Mouse (Mus musculus): ENCODE measurements at regions not wholly inside any gene's neighbourhood (a gene's known extent, or its start where the extent isn't known, plus 50 kb on each side); places are given as distances from the start of the nearest gene placed in this dataset.

- no peak overlapping the region for H3K9ac ChIP-seq (ENCODE audit: low read depth, low read length)
- ATAC-seq, result no peak
- no peaks in the 10 kb centered on the region for H3K27me3 ChIP-seq (replicated peaks; ENCODE audit: control insufficient read depth, insufficient read depth, low read length)
- H3K9me3 ChIP-seq (ENCODE audit: control insufficient read depth, low read length), result no peaks in the 10 kb centered on the region
- peaks cover 51% of the 10 kb centered on the region for H3K4me1 ChIP-seq (ENCODE audit: control insufficient read depth, insufficient read depth, low read length)
- WGBS, result 53% methylated on average over 5 of the region's 5 CpGs
- H3K4me2 ChIP-seq (ENCODE audit: low read depth, low read length), result no peak overlapping the region
- H3K4me3 ChIP-seq (ENCODE audit: low read length), result no peak overlapping the region
- H3K27ac ChIP-seq (ENCODE audit: low read length), result no peak overlapping the region
- no peaks in the 10 kb centered on the region for H3K36me3 ChIP-seq (ENCODE audit: control insufficient read depth, insufficient read depth, low read length)
These were observed 94.5 kb upstream of the Zfp703 start for GRCm38 (mm10) chr8:26882616-26883015.

- no peaks in the 10 kb centered on the region for H3K9me3 ChIP-seq (ENCODE audit: control insufficient read depth, low read length)
- H3K36me3 ChIP-seq (ENCODE audit: control insufficient read depth, insufficient read depth, low read length), result no peaks in the 10 kb centered on the region
- no peak overlapping the region for H3K27ac ChIP-seq (ENCODE audit: low read length)
- WGBS, result 82% methylated on average over 5 of the region's 5 CpGs
- H3K4me3 ChIP-seq (ENCODE audit: low read length), result no peak overlapping the region
- ATAC-seq, result no peak
- no peak overlapping the region for H3K4me2 ChIP-seq (ENCODE audit: low read depth, low read length)
- no peak overlapping the region for H3K9ac ChIP-seq (ENCODE audit: low read depth, low read length)
- H3K27me3 ChIP-seq (replicated peaks; ENCODE audit: control insufficient read depth, insufficient read depth, low read length), result no peaks in the 10 kb centered on the region
- peaks cover 58% of the 10 kb centered on the region for H3K4me1 ChIP-seq (ENCODE audit: control insufficient read depth, insufficient read depth, low read length)
These were observed 93.8 kb upstream of the Zfp703 start for GRCm38 (mm10) chr8:26883285-26883684.

GRCm38 (mm10) chr8:26883770-26884169 is 93.4 kb upstream of the Zfp703 start:
- no peaks in the 10 kb centered on the region for H3K27me3 ChIP-seq (replicated peaks; ENCODE audit: control insufficient read depth, insufficient read depth, low read length)
- H3K9me3 ChIP-seq (ENCODE audit: control insufficient read depth, low read length), result no peaks in the 10 kb centered on the region
- H3K4me3 ChIP-seq (ENCODE audit: low read length), result no peak overlapping the region
- ATAC-seq, result no peak
- no peak overlapping the region for H3K9ac ChIP-seq (ENCODE audit: low read depth, low read length)
- 59% methylated on average over 6 of the region's 6 CpGs for WGBS
- H3K4me2 ChIP-seq (ENCODE audit: low read depth, low read length), result no peak overlapping the region
- peaks cover 56% of the 10 kb centered on the region for H3K4me1 ChIP-seq (ENCODE audit: control insufficient read depth, insufficient read depth, low read length)
- no peaks in the 10 kb centered on the region for H3K36me3 ChIP-seq (ENCODE audit: control insufficient read depth, insufficient read depth, low read length)
- H3K27ac ChIP-seq (ENCODE audit: low read length), result no peak overlapping the region

GRCm38 (mm10) chr8:26884350-26884749 is 92.8 kb upstream of the Zfp703 start:
- no peaks in the 10 kb centered on the region for H3K9me3 ChIP-seq (ENCODE audit: control insufficient read depth, low read length)
- ATAC-seq, result no peak
- 37% methylated on average over 13 of the region's 13 CpGs for WGBS
- no peak overlapping the region for H3K4me3 ChIP-seq (ENCODE audit: low read length)
- H3K36me3 ChIP-seq (ENCODE audit: control insufficient read depth, insufficient read depth, low read length), result no peaks in the 10 kb centered on the region
- H3K9ac ChIP-seq (ENCODE audit: low read depth, low read length), result no peak overlapping the region
- no peak overlapping the region for H3K4me2 ChIP-seq (ENCODE audit: low read depth, low read length)
- H3K27me3 ChIP-seq (replicated peaks; ENCODE audit: control insufficient read depth, insufficient read depth, low read length), result no peaks in the 10 kb centered on the region
- peaks cover 51% of the 10 kb centered on the region for H3K4me1 ChIP-seq (ENCODE audit: control insufficient read depth, insufficient read depth, low read length)
- H3K27ac ChIP-seq (ENCODE audit: low read length), result no peak overlapping the region

- Histone ChIP-seq H3K4me3 (ENCODE audit: low read length) (no peak overlapping the region), H3K4me2 (ENCODE audit: low read depth, low read length) (no peak overlapping the region), H3K27me3 (replicated peaks; ENCODE audit: control insufficient read depth, insufficient read depth, low read length) (no peaks in the 10 kb centered on the region), H3K9ac (ENCODE audit: low read depth, low read length) (no peak overlapping the region), H3K36me3 (ENCODE audit: control insufficient read depth, insufficient read depth, low read length) (no peaks in the 10 kb centered on the region), H3K9me3 (ENCODE audit: control insufficient read depth, low read length) (no peaks in the 10 kb centered on the region), H3K4me1 (ENCODE audit: control insufficient read depth, insufficient read depth, low read length) (peaks cover 46% of the 10 kb centered on the region), H3K27ac (ENCODE audit: low read length) (no peak overlapping the region)
- 79% methylated on average over 5 of the region's 5 CpGs for WGBS
- no peak for ATAC-seq
These were observed 91.8 kb upstream of the Zfp703 start for GRCm38 (mm10) chr8:26885365-26885764.

- Histone ChIP-seq H3K4me2 (ENCODE audit: low read depth, low read length) (no peak overlapping the region), H3K4me3 (ENCODE audit: low read length) (no peak overlapping the region), H3K27ac (ENCODE audit: low read length) (no peak overlapping the region), H3K9ac (ENCODE audit: low read depth, low read length) (no peak overlapping the region), H3K4me1 (ENCODE audit: control insufficient read depth, insufficient read depth, low read length) (peaks cover 36% of the 10 kb centered on the region), H3K9me3 (ENCODE audit: control insufficient read depth, low read length) (no peaks in the 10 kb centered on the region), H3K27me3 (replicated peaks; ENCODE audit: control insufficient read depth, insufficient read depth, low read length) (no peaks in the 10 kb centered on the region), H3K36me3 (ENCODE audit: control insufficient read depth, insufficient read depth, low read length) (no peaks in the 10 kb centered on the region)
- ATAC-seq, result peak; percentile 32; the same call in 1 of the 2 replicates
- 71% methylated on average over 13 of the region's 13 CpGs for WGBS
These were observed 90.2 kb upstream of the Zfp703 start for GRCm38 (mm10) chr8:26886783-26887486.

GRCm38 (mm10) chr8:26887551-26887950 is 89.6 kb upstream of the Zfp703 start:
- peaks cover 33% of the 10 kb centered on the region for H3K4me1 ChIP-seq (ENCODE audit: control insufficient read depth, insufficient read depth, low read length)
- no peaks in the 10 kb centered on the region for H3K9me3 ChIP-seq (ENCODE audit: control insufficient read depth, low read length)
- H3K27me3 ChIP-seq (replicated peaks; ENCODE audit: control insufficient read depth, insufficient read depth, low read length), result no peaks in the 10 kb centered on the region
- ATAC-seq, result no peak
- H3K4me2 ChIP-seq (ENCODE audit: low read depth, low read length), result no peak overlapping the region
- no peak overlapping the region for H3K4me3 ChIP-seq (ENCODE audit: low read length)
- 79% methylated on average over 5 of the region's 5 CpGs for WGBS
- H3K27ac ChIP-seq (ENCODE audit: low read length), result no peak overlapping the region
- H3K9ac ChIP-seq (ENCODE audit: low read depth, low read length), result no peak overlapping the region
- H3K36me3 ChIP-seq (ENCODE audit: control insufficient read depth, insufficient read depth, low read length), result no peaks in the 10 kb centered on the region

- Histone ChIP-seq H3K27ac (ENCODE audit: low read length) (no peak overlapping the region), H3K4me1 (ENCODE audit: control insufficient read depth, insufficient read depth, low read length) (peaks cover 28% of the 10 kb centered on the region), H3K9me3 (ENCODE audit: control insufficient read depth, low read length) (no peaks in the 10 kb centered on the region), H3K36me3 (ENCODE audit: control insufficient read depth, insufficient read depth, low read length) (no peaks in the 10 kb centered on the region), H3K4me2 (ENCODE audit: low read depth, low read length) (no peak overlapping the region), H3K4me3 (ENCODE audit: low read length) (no peak overlapping the region), H3K9ac (ENCODE audit: low read depth, low read length) (no peak overlapping the region), H3K27me3 (replicated peaks; ENCODE audit: control insufficient read depth, insufficient read depth, low read length) (no peaks in the 10 kb centered on the region)
- WGBS, result 59% methylated on average over 3 of the region's 3 CpGs
- ATAC-seq, result no peak
These were observed 89.1 kb upstream of the Zfp703 start for GRCm38 (mm10) chr8:26888050-26888449.

- H3K4me3 ChIP-seq (ENCODE audit: low read length), result no peak overlapping the region
- H3K9ac ChIP-seq (ENCODE audit: low read depth, low read length), result no peak overlapping the region
- no peak overlapping the region for H3K27ac ChIP-seq (ENCODE audit: low read length)
- no peaks in the 10 kb centered on the region for H3K9me3 ChIP-seq (ENCODE audit: control insufficient read depth, low read length)
- WGBS, result 70% methylated on average over 11 of the region's 11 CpGs
- 0 out of 2 replicates have a peak, but pooled peaks have one; percentile 20 for ATAC-seq
- H3K27me3 ChIP-seq (replicated peaks; ENCODE audit: control insufficient read depth, insufficient read depth, low read length), result no peaks in the 10 kb centered on the region
- H3K36me3 ChIP-seq (ENCODE audit: control insufficient read depth, insufficient read depth, low read length), result no peaks in the 10 kb centered on the region
- H3K4me2 ChIP-seq (ENCODE audit: low read depth, low read length), result no peak overlapping the region
- peaks cover 10% of the 10 kb centered on the region for H3K4me1 ChIP-seq (ENCODE audit: control insufficient read depth, insufficient read depth, low read length)
These were observed 85.2 kb upstream of the Zfp703 start for GRCm38 (mm10) chr8:26891881-26892280.

- Histone ChIP-seq H3K36me3 (ENCODE audit: control insufficient read depth, insufficient read depth, low read length) (no peaks in the 10 kb centered on the region), H3K4me3 (ENCODE audit: low read length) (no peak overlapping the region), H3K27me3 (replicated peaks; ENCODE audit: control insufficient read depth, insufficient read depth, low read length) (no peaks in the 10 kb centered on the region), H3K27ac (ENCODE audit: low read length) (no peak overlapping the region), H3K4me1 (ENCODE audit: control insufficient read depth, insufficient read depth, low read length) (peaks cover 7% of the 10 kb centered on the region), H3K9ac (ENCODE audit: low read depth, low read length) (no peak overlapping the region), H3K9me3 (ENCODE audit: control insufficient read depth, low read length) (no peaks in the 10 kb centered on the region), H3K4me2 (ENCODE audit: low read depth, low read length) (no peak overlapping the region)
- WGBS, result 79% methylated on average over 7 of the region's 7 CpGs
- no peak for ATAC-seq
These were observed 84.7 kb upstream of the Zfp703 start for GRCm38 (mm10) chr8:26892380-26892779.
